Comparison of ENCODE assay signal across 21 mouse cellular contexts in genomic region chr2:131168914-131169313, GRCm38 (mm10). TPM values are rescaled to one million over a fixed set of nuclear protein-coding genes. Genes with fewer than 3 reads are reported as not detected.
"Had no signal": no experiment of that assay in that cellular context is flagged by ENCODE, and none has a peak within 500 bp of the region (broad histone marks: within the 10 kb centered on the region; RNA-seq: fewer than 3 reads in every experiment).

No protein-coding gene starts in this region.

- H3K4me2 ChIP-seq: liver, embryonic 11.5 days; liver, embryonic 15.5 days; midbrain, embryonic 12.5 days; neural tube, embryonic 12.5 days had no signal

- DNase-seq: kidney, adult 11 months; kidney, adult 9 months; kidney, postnatal 36 days; thymus, postnatal 14 days had no signal

- H3K36me3 ChIP-seq: limb, embryonic 10.5 days; liver, embryonic 15.5 days; midbrain, embryonic 12.5 days had no signal

- H3K9ac ChIP-seq: liver, embryonic 15.5 days; midbrain, embryonic 12.5 days; neural tube, embryonic 12.5 days had no signal

- H3K27ac ChIP-seq: kidney, postnatal 0 days; left cerebral cortex, adult 2 months; limb, embryonic 10.5 days; liver, embryonic 15.5 days; macrophage; midbrain, embryonic 12.5 days; neural tube, embryonic 12.5 days; stomach, postnatal 0 days had no signal

- H3K4me3 ChIP-seq: left cerebral cortex, adult 2 months; limb, embryonic 10.5 days; liver, embryonic 15.5 days; megakaryocyte, embryonic 14.5 days; midbrain, embryonic 12.5 days; neural tube, embryonic 12.5 days had no signal

- H3K9me3 ChIP-seq: limb, embryonic 10.5 days; liver, embryonic 15.5 days; midbrain, embryonic 12.5 days; neural tube, embryonic 12.5 days had no signal

- ATAC-seq: lung, postnatal 0 days had no signal

RNA-seq across cellular contexts. Expression of gene Gm11037, which starts 35.6 kb away (rescaled TPM):
- total RNA-seq: layer of hippocampus, adult 8-10 months; layer of hippocampus, postnatal 14 days; left cerebral cortex, adult 2 months; left cerebral cortex, postnatal 14 days; monocyte, adult 5-6 weeks; neutrophil, adult 5-6 weeks had no signal
- polyA plus RNA-seq: kidney, postnatal 0 days; limb, embryonic 10.5 days; limb, embryonic 14.5 days; liver, embryonic 11.5 days; liver, embryonic 15.5 days; lung, postnatal 0 days; macrophage; midbrain, embryonic 12.5 days; neural tube, embryonic 12.5 days; stomach, postnatal 0 days had no signal
